Mouse (Mus musculus): ENCODE data around the gene Tomm20l. TPM values are rescaled to one million over a fixed set of nuclear protein-coding genes. Genes with fewer than 3 reads are reported as not detected.
A peak's percentile ranks its signal among the peaks of the same experiment; 100 is the strongest.

Tomm20l gene
- total RNA-seq, 2 experiments from 2014 or later: not detected

DNA sequence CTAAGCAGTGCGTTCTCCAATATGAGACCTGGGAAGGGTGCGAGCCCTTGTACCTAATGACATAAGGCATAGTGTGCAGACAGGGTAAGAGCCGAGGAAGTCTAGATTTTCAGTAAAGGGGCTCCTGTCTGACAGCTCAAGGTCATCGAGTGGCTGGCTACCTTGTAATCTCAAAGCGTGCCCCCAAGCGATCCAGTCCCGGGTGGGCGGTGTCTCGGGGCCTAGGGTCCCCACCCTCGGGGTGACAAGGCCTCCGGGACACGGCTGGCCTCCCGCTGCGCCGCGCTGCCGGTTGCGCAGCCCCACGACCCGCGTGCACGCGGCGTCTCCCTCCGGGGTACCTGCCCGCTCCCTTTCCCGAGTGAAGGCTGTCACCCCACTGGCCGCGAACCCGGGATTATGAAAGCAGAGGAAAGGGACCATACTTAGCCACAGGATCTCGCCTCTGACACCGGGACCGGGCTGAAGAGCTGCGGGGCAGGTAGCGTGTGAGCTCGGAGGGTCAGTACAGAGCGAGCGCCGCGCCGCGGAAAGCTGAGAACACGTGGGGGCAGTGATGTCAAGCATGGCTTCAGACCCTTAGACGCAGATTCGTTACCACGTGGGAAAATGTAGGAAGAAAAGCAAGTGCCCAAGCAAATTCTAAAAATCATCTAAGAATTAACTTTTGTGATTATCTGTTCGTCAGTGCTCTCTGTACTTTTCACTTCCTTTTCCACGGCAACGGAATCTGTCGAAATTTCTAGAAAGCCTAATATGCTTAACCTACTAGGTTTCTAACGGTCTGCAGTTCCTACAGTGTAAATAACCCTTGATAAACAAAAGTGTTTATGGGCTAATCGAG, 25.1 kb downstream of the Tomm20l start, which contains the start of the genes Timm9 and 2700049A03Rik:
Gene Timm9, minus strand, starts transcription at position 555 of the 844 bp plus-strand sequence.
Gene 2700049A03Rik, plus strand, starts transcription at position 719 of the 844 bp plus-strand sequence.
- peak; percentile 70 to 80 for DNase-seq (ENCODE audit: extremely low spot score in 1 of 2, low spot score in 2 of 2)
- Histone ChIP-seq H3K27ac (peak within 1 kb of the TSS; percentile 93), H3K4me3 (peak within 1 kb of the TSS; percentile 80)
- TF ChIP-seq CTCF (IDR thresholded peaks at IDR 0.05): no peak
- intact Hi-C loops (cut with DNase I): no loop called here

DNA sequence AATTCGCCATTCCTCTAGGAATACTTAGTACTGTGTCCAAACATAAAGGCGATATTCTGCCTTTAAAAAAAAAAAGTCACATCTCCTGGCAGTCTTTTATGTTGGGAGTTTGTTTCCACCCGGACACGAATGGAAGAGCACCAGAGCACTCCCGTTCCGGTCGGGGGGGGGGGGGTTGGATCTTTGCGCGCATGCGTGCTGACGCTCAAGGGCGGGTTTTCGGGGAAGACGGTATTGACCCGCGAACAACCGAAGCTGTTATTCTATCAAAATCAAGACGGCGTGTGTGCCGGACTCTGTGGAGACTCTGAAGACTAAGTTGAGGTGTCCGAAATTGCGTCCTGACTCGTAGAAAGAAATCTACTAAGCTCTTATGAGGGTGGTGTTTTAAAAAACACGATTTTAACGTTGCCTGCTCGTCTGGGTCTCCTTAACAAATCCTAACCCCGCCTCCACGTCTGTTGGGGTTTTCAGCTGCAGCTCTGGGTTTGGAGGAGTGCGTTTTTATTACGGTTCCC, 25.8 kb downstream of the Tomm20l start:
- Histone ChIP-seq H3K4me3 (peak overlapping the region; percentile 80), H3K27ac (peak overlapping the region; percentile 93)
- DNase-seq (ENCODE audit: extremely low spot score in 1 of 2, low spot score in 2 of 2): peak; percentile 71 to 72
- TF ChIP-seq CTCF (IDR thresholded peaks at IDR 0.05): no peak
- intact Hi-C loops (cut with DNase I): no loop called here

DNA sequence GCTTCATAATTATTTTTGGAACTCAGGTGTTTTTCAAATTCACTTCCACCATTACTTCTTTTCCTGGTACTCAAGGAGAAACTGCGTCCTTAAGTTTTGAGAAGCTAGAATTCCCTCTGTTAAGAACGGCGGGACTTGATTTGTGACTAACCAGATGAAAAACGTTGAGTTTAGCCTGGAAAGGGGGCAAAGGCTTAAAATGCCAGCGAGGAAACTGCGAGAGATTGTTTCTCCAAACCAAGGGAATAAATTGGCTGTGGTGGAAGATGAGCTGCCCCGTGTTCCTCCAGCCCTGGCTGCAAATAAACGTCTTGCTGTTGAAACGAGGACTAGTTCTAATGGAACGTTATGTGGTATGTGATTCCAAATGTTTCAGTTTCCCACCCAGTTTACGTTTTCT, 26.5 kb downstream of the Tomm20l start:
- intact Hi-C loops (cut with DNase I): no loop called here
- Histone ChIP-seq H3K4me3 (peak overlapping the region; percentile 80), H3K27ac (no peak overlapping the region)
- no peak for TF ChIP-seq CTCF (IDR thresholded peaks at IDR 0.05)
- no peak for DNase-seq (ENCODE audit: extremely low spot score in 1 of 2, low spot score in 2 of 2)

DNA sequence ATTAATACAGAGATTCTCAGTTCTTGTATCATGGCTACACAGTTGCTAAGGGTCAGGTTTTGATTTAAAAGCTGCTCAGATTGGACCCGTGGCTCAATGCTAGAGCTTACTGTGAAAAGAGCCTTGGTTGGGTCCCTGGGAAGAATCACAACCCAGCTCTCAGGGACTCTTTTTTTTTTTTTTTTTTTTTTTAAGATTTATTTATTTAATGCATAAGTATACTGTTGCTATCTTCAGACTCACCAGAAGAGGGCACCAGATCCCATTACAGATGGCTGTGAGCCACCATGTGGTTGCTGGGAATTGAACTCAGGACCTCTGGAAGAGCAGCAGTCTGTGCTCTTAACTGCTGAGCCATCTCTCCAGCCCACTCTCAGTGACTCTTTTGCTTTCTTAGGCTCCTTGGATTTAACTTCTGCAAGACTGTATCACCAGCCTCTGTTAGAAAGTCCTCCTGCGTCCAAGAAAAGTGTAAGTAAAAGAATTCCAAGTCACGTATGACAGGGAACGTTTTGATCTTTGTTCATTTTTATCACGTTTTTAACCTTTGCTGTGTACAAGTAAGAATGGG, 28.1 kb downstream of the Tomm20l start:
- TF ChIP-seq CTCF (IDR thresholded peaks at IDR 0.05): peak; percentile 46
- intact Hi-C loops (cut with DNase I): no loop called here
- Histone ChIP-seq H3K4me3 (no peak overlapping the region), H3K27ac (no peak overlapping the region)
- DNase-seq (ENCODE audit: extremely low spot score in 1 of 2, low spot score in 2 of 2): no peak

DNA sequence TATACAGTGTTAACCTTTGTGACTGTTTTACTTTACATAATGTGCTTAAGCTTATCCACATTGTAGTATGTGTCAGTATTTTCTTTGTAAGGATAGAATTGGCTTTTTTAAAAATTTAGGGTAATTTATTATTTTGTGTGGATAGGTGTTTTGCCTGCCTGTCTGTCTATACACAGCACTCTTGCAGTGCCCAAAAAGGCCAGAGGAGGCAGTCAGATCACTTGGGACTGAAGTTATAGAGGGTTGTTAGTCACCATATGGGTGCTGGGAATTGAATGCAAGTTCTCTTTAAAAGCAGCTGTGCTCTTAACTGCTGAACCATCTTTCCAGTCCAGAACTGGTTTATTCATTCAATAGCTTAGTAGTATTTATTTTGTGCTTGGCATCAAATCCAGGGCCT, 30.0 kb downstream of the Tomm20l start:
- DNase-seq (ENCODE audit: extremely low spot score in 1 of 2, low spot score in 2 of 2): no peak
- Histone ChIP-seq H3K27ac (no peak overlapping the region), H3K4me3 (no peak overlapping the region)
- peak; percentile 5 for TF ChIP-seq CTCF (IDR thresholded peaks at IDR 0.05)
- intact Hi-C loops (cut with DNase I): no loop called here

DNA sequence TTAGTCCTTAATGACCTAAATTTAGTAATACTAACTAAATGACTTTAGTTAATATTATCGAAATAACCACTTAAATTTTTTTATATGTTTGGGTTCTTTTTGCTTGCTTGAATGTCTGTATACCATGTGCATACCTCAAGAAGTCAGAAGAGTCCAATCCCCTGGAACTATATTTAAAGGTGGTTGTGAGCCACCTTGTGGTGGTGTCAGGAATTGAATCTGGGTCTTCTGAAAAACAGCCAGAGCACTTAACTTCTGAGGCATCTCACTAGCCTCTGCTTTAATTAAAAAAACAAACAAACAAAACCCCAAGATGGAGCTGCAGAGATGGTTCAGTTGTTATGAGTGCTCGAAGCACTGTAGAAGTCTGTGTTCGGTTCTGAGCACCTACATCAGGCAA, 36.4 kb downstream of the Tomm20l start:
- peak in 1 of 2 experiments; percentile 45 for DNase-seq (ENCODE audit: extremely low spot score in 1 of 2, low spot score in 2 of 2)
- Histone ChIP-seq H3K27ac (no peak overlapping the region), H3K4me3 (no peak overlapping the region)
- intact Hi-C loops (cut with DNase I): no loop called here
- TF ChIP-seq CTCF (IDR thresholded peaks at IDR 0.05): peak; percentile 82

DNA sequence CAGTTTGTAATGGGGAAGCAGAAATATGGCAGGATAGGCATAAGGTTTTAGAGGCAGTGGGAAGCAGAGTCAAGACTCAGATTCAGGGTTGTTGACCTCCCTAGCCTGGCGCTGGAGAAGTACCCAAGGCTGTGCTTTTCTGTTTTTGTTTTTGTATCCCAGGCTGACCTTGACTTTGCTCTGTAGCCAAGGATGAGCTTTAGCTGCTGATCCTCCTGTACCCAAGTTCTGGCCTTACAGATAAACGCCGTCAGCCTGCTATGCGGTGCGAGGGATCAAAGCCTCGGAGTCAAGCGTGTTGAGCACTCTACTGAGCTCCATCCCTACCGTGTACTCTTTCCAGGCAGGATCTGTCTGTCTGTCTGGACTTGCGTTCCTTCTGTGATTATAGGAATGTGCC, 37.6 kb downstream of the Tomm20l start:
- no peak for TF ChIP-seq CTCF (IDR thresholded peaks at IDR 0.05)
- Histone ChIP-seq H3K27ac (no peak overlapping the region), H3K4me3 (no peak overlapping the region)
- intact Hi-C loops (cut with DNase I): no loop called here
- no peak for DNase-seq (ENCODE audit: extremely low spot score in 1 of 2, low spot score in 2 of 2)

DNA sequence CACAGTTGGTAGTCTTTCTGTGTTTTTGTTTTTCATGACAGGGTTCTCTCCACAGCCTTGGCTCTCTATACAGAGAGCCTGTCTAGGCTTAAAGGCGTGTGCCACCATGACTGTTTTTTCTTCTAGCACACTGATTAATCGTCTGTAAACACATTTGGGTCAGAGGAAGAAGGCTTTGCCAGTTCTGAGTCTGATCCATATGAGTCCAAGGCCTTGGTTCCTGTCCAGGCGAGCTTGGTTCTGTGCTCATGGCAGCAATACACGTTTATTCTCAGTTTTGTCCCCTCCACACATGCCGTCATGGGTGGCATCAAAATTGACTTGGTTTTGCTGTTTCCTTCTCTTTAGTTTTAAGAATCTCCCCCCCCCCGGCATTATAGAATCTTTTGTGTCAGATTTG, 38.2 kb downstream of the Tomm20l start:
- intact Hi-C loops (cut with DNase I): no loop called here
- TF ChIP-seq CTCF (IDR thresholded peaks at IDR 0.05): no peak
- DNase-seq (ENCODE audit: extremely low spot score in 1 of 2, low spot score in 2 of 2): no peak
- H3K27ac ChIP-seq: no peak overlapping the region
- H3K4me3 ChIP-seq: no peak overlapping the region

DNA sequence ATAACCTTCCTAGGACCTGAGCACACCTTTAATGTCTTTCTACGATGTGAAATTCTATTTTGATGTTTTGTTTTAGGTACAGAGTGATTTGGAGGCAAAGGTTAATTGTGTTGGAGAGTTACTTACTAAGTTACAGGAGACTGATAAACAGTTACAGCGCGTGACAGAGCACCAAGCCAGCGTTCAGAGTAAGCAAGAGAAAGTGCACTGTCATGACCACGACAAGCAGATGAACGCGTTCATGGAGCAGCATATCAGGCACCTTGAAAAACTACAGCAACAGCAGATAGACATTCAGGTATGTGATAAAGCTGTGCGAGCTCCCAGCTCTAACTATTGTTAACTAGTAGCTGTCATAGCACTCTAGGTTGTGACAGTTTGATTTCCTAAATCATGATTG, 38.9 kb downstream of the Tomm20l start:
- Histone ChIP-seq H3K27ac (no peak overlapping the region), H3K4me3 (no peak overlapping the region)
- DNase-seq (ENCODE audit: extremely low spot score in 1 of 2, low spot score in 2 of 2): no peak
- intact Hi-C loops (cut with DNase I): no loop called here
- TF ChIP-seq CTCF (IDR thresholded peaks at IDR 0.05): no peak

DNA sequence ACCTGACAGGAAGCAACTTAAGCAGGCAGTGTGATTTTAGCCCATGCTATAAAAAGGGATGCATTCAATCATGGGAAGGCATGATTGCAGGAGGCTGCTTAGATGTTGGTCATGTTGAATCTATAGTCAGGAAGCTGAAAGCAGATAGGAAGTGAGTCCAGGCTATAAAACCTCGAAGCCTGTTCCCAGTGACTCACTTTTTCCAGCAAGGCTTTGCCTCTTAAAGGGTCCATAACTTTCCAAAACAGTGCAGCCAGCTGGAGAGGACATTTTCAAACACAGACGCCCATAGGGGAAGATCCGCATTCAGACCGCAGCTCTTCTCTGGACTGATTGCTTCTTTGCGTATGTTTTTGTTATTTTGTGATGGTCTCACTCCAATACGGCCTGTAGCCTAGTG, 43.8 kb downstream of the Tomm20l start:
- no peak overlapping the region for H3K27ac ChIP-seq
- H3K4me3 ChIP-seq: no peak overlapping the region
- intact Hi-C loops (cut with DNase I): no loop called here
- TF ChIP-seq CTCF (IDR thresholded peaks at IDR 0.05): no peak
- no peak for DNase-seq (ENCODE audit: extremely low spot score in 1 of 2, low spot score in 2 of 2)

DNA sequence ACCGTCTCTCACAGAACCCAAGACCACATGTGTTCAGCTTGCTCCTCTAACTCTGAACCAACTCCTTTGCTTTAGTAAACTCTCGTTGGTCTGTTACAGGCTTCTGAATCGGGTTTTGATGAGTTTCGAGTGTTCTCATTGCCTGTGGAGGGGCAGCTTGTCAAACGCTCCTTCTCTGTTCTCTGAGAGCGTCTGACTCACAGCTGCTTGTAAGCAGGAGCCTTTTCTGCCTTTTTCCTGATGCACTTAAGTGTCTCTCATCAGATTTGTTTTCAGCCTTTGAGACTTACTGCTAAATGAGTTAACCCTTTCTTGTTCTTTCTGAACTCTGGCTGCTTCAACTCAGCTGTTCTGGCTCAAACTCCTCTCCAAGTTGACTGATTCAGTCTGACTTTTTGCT, 46.7 kb downstream of the Tomm20l start:
- intact Hi-C loops (cut with DNase I): no loop called here
- TF ChIP-seq CTCF (IDR thresholded peaks at IDR 0.05): no peak
- H3K27ac ChIP-seq: no peak overlapping the region

DNA sequence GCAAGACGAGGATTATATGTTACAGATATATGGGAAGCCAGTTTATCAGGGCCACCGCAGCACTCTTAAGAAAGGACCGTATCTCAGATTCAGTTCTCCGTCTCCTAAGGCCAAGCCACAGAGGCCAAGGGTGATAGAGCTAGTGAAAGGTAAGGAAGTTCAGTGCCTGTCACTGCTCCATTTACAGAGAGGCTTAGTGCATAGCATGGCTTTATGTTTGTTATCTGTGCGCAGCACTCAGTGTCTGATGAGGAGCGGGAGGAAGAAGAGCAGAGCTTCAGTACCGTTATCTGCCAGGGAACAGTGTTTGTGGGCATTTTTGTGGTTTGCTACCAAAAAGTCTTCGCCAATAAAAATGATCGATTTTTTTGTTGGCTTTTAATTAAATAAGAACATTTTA, 53.2 kb downstream of the Tomm20l start:
- intact Hi-C loops (cut with DNase I): no loop called here
- H3K4me3 ChIP-seq: no peak overlapping the region
- DNase-seq (ENCODE audit: extremely low spot score in 1 of 2, low spot score in 2 of 2): no peak
- H3K27ac ChIP-seq: no peak overlapping the region
- no peak for TF ChIP-seq CTCF (IDR thresholded peaks at IDR 0.05)

More for the DNA sequence above, 46.7 kb downstream of the Tomm20l start:
- H3K4me3 ChIP-seq: no peak overlapping the region
- no peak for DNase-seq (ENCODE audit: extremely low spot score in 1 of 2, low spot score in 2 of 2)

Measured in left cerebral cortex, adult 2 months (tissue).